Mouse (Mus musculus): Measurements from ENCODE around the gene Tspan14. TPM values are rescaled to one million over a fixed set of nuclear protein-coding genes. Genes with fewer than 3 reads are reported as not detected.

Gene Tspan14
- polyA plus RNA-seq, 1 experiment from 2014 or later, result 71.4 TPM

DNA sequence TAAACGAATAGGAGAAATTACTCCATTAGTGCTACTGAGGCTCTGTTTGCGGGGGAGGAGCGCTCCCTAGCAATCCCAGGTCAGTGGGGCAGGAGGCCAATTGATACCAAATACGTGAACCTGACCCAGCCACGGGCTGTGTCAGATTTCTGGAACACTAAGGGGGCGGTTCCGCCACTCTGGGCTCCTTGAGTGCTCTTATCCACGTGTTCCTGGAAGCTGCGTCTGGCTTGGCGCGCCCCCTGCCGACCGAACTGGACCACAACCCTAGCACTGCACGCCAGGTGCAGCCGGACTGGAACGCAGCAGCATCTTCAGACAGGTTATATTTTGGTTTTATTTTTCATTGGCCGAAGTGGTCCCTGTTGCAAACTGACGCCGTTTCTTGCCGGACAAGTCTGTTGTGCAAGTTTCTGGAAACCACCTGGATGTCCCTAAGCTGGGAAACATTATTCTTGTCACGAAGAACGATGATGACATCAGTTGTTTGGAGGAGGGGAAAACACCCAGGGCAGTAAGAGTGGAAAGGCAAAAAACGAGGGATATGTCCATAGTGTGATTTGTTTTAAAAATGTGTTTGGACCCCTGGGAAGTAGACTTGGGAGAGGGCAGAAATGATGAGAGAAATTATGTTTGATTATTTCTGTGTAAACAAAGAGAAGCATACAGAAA, 71.9 kb downstream of the Tspan14 start:
- H3K36me3 ChIP-seq (ENCODE audit: control insufficient read depth, insufficient read depth, low read length), result no peaks in the 10 kb centered on the region
- H3K4me2 ChIP-seq (ENCODE audit: low read length), result peak overlapping the region; percentile 39
- no peak overlapping the region for H3K9ac ChIP-seq (ENCODE audit: low read length)
- no peaks in the 10 kb centered on the region for H3K9me3 ChIP-seq (ENCODE audit: control insufficient read depth, low read length)
- no peak overlapping the region for H3K4me3 ChIP-seq (ENCODE audit: low read depth, low read length)
- 10% methylated on average over 23 of the region's 23 CpGs for WGBS
- H3K4me1 ChIP-seq (replicated peaks; ENCODE audit: control insufficient read depth, insufficient read depth, low read length), result no peaks in the 10 kb centered on the region
- H3K27ac ChIP-seq (ENCODE audit: low read depth), result no peak overlapping the region
- ATAC-seq (replicated peaks; ENCODE audit: low FRiP score, low TSS enrichment, low read depth) (peak; percentile 81), DNase-seq (ENCODE audit: low spot score) (peak; percentile 92)
- H3K27me3 ChIP-seq (replicated peaks; ENCODE audit: control insufficient read depth, insufficient read depth, low read length), result no peaks in the 10 kb centered on the region

DNA sequence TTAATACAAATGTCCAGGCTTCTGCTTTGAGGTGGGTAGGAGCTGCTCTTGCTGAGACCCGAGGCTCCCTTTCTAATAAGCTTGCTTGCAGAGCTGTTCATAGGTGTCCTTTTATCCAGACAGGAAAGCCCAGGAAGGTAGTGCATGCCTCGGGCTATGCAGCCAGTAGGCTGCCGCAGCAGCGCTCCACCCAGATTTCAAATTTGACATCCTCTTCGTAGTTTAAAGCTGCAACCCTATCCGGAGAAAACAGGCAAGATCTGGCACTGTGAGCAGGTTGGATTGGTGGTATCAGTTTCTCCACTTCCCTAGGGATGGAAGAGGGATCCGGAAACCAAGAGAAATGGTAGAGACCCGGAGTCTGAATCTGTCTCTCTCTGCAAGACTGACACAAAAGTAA, 72.7 kb downstream of the Tspan14 start:
- H3K9me3 ChIP-seq (ENCODE audit: control insufficient read depth, low read length), result no peaks in the 10 kb centered on the region
- no peaks in the 10 kb centered on the region for H3K4me1 ChIP-seq (replicated peaks; ENCODE audit: control insufficient read depth, insufficient read depth, low read length)
- 68% methylated on average over 8 of the region's 8 CpGs for WGBS
- no peak overlapping the region for H3K4me2 ChIP-seq (ENCODE audit: low read length)
- H3K4me3 ChIP-seq (ENCODE audit: low read depth, low read length), result no peak overlapping the region
- DNase-seq (ENCODE audit: low spot score) (peak; percentile 51), ATAC-seq (replicated peaks; ENCODE audit: low FRiP score, low TSS enrichment, low read depth) (no peak)
- no peak overlapping the region for H3K27ac ChIP-seq (ENCODE audit: low read depth)
- H3K27me3 ChIP-seq (replicated peaks; ENCODE audit: control insufficient read depth, insufficient read depth, low read length), result no peaks in the 10 kb centered on the region
- H3K9ac ChIP-seq (ENCODE audit: low read length), result no peak overlapping the region
- H3K36me3 ChIP-seq (ENCODE audit: control insufficient read depth, insufficient read depth, low read length), result no peaks in the 10 kb centered on the region

DNA sequence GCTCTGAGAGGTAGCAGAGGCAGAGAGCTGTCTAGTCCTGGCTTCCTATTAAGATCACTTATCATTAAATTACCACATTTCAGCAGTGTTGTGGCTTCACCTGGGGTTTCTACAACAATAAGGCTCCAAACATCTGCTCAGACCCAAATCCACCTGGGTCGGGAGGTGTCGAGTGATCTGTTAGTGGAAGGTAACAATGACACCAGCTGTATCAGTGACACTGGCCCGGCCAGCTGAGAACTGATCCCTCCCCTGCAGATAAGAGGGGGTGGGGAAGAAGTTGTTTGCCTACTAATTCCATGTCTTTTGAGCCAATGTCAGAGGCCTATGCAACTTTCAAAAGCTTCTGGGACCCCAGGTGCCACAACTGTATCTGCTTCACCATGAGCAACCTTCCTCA, 73.4 kb downstream of the Tspan14 start, which contains the start of gene Sh2d4b:
Sh2d4b (minus strand) TSS at position 71 of the 400 bp plus-strand sequence.
- no peak within 1 kb of the TSS for H3K9ac ChIP-seq (ENCODE audit: low read length)
- 66% methylated on average over 3 of the region's 3 CpGs for WGBS
- no peak within 1 kb of the TSS for H3K4me3 ChIP-seq (ENCODE audit: low read depth, low read length)
- H3K4me2 ChIP-seq (ENCODE audit: low read length), result no peak within 1 kb of the TSS
- no peaks in the 10 kb centered on the region for H3K36me3 ChIP-seq (ENCODE audit: control insufficient read depth, insufficient read depth, low read length)
- H3K9me3 ChIP-seq (ENCODE audit: control insufficient read depth, low read length), result no peaks in the 10 kb centered on the region
- peak; percentile 48 for DNase-seq (ENCODE audit: low spot score)
- ATAC-seq (replicated peaks; ENCODE audit: low FRiP score, low TSS enrichment, low read depth), result no peak
- no peaks in the 10 kb centered on the region for H3K27me3 ChIP-seq (replicated peaks; ENCODE audit: control insufficient read depth, insufficient read depth, low read length)
- H3K4me1 ChIP-seq (replicated peaks; ENCODE audit: control insufficient read depth, insufficient read depth, low read length), result no peaks in the 10 kb centered on the region
- H3K27ac ChIP-seq (ENCODE audit: low read depth), result no peak within 1 kb of the TSS

DNA sequence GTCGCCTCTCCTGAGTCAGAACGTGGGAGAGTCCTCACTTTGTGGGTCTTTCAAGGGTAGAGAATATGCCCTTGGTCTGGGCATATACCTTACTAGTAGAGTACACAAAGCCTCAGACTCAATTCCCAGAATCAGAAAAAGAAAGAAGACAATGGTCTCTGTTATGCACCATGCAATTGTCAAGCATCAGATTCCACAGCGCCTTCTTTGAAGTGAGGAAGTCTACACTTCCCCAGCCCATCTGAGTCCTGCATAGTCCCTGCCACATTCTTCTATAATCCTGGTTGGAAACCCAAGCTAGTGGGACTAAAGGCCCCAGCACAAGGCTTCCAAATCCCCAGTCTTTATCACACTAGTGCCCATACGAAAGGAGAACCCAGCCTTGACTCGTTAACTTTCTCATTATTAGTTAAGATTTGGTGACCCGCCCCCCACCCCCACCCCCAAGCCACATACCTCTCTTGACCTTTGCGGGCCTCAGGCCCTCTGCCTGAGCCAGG, 74.2 kb downstream of the Tspan14 start:
- H3K9ac ChIP-seq (ENCODE audit: low read length), result no peak overlapping the region
- 89% methylated on average over 7 of the region's 7 CpGs for WGBS
- ATAC-seq (replicated peaks; ENCODE audit: low FRiP score, low TSS enrichment, low read depth), result no peak

DNA sequence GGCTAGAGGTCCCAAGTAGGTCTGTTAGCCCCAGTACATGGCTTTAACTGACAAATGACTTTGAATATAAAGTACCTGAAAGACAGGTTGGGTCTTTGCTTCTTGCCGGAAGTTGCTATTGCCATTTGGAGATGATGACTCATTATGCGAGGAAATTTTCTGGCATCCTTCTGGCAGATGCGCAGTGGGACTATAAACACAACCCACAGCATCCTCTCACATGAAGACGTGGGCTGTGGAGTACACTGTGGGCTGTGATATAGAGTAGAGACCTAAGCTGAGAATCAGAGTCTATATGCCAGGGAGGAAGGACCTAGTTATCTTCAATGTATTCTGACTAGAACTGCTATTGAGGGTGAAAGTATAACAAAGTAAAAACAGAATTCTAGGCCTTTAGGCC, 75.1 kb downstream of the Tspan14 start:
- H3K4me3 ChIP-seq (ENCODE audit: low read depth, low read length), result no peak overlapping the region
- H3K27me3 ChIP-seq (replicated peaks; ENCODE audit: control insufficient read depth, insufficient read depth, low read length), result no peaks in the 10 kb centered on the region
- no peak overlapping the region for H3K27ac ChIP-seq (ENCODE audit: low read depth)
- no peak overlapping the region for H3K9ac ChIP-seq (ENCODE audit: low read length)
- ATAC-seq (replicated peaks; ENCODE audit: low FRiP score, low TSS enrichment, low read depth) (no peak), DNase-seq (ENCODE audit: low spot score) (no peak)
- H3K36me3 ChIP-seq (ENCODE audit: control insufficient read depth, insufficient read depth, low read length), result no peaks in the 10 kb centered on the region
- H3K4me1 ChIP-seq (replicated peaks; ENCODE audit: control insufficient read depth, insufficient read depth, low read length), result no peaks in the 10 kb centered on the region
- H3K4me2 ChIP-seq (ENCODE audit: low read length), result no peak overlapping the region
- 88% methylated on average over 4 of the region's 4 CpGs for WGBS
- H3K9me3 ChIP-seq (ENCODE audit: control insufficient read depth, low read length), result no peaks in the 10 kb centered on the region

More for the DNA sequence above, 74.2 kb downstream of the Tspan14 start:
- Histone ChIP-seq H3K4me1 (replicated peaks; ENCODE audit: control insufficient read depth, insufficient read depth, low read length) (no peaks in the 10 kb centered on the region), H3K4me3 (ENCODE audit: low read depth, low read length) (no peak overlapping the region), H3K27me3 (replicated peaks; ENCODE audit: control insufficient read depth, insufficient read depth, low read length) (no peaks in the 10 kb centered on the region), H3K36me3 (ENCODE audit: control insufficient read depth, insufficient read depth, low read length) (no peaks in the 10 kb centered on the region), H3K9me3 (ENCODE audit: control insufficient read depth, low read length) (no peaks in the 10 kb centered on the region), H3K4me2 (ENCODE audit: low read length) (no peak overlapping the region), H3K27ac (ENCODE audit: low read depth) (no peak overlapping the region)
- no peak for DNase-seq (ENCODE audit: low spot score)

DNA sequence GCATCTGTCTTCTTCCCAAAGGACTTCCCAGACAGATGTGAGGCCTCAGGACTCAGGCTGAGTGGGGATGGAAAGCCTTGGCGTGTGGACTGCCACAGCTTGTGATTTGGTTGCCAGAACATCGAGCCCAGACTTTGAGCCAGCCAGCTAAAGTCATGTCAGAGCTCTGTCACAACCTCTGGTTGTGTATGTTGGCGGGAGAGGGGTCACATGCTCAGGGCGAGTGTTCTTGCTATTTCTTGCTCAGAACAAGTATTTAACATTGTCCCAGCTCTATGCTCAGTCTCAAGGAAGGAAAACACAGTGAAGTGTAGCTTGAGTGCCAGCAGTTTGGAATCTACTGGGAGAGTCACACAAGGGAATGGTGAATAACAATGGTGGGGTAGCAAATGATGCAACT, 76.9 kb downstream of the Tspan14 start:
- no peaks in the 10 kb centered on the region for H3K36me3 ChIP-seq (ENCODE audit: control insufficient read depth, insufficient read depth, low read length)
- ATAC-seq (replicated peaks; ENCODE audit: low FRiP score, low TSS enrichment, low read depth) (no peak), DNase-seq (ENCODE audit: low spot score) (no peak)
- H3K9ac ChIP-seq (ENCODE audit: low read length), result no peak overlapping the region
- no peak overlapping the region for H3K4me3 ChIP-seq (ENCODE audit: low read depth, low read length)
- H3K27me3 ChIP-seq (replicated peaks; ENCODE audit: control insufficient read depth, insufficient read depth, low read length), result no peaks in the 10 kb centered on the region
- no peak overlapping the region for H3K4me2 ChIP-seq (ENCODE audit: low read length)
- H3K9me3 ChIP-seq (ENCODE audit: control insufficient read depth, low read length), result no peaks in the 10 kb centered on the region
- 78% methylated on average over 4 of the region's 4 CpGs for WGBS
- H3K4me1 ChIP-seq (replicated peaks; ENCODE audit: control insufficient read depth, insufficient read depth, low read length), result no peaks in the 10 kb centered on the region
- no peak overlapping the region for H3K27ac ChIP-seq (ENCODE audit: low read depth)

DNA sequence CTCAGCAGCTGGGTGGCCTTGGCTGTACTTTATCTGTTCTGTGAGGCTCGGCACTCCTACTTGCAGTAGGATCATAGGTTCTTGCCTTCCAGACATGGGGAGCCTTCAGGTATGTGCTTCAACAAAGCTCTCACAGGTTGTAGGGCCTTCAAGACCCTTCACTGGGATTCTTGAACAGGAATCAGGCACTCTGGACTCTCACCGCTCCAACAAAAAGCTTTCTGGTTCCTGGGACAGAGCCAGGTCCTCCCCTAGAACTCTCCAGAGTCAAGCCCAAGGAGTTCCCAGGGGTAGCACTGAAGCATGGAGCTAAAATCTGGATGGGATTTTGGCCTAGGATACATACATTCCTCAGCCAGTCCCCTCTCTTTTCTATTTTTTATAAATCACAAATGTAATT, 77.4 kb downstream of the Tspan14 start:
- no peaks in the 10 kb centered on the region for H3K36me3 ChIP-seq (ENCODE audit: control insufficient read depth, insufficient read depth, low read length)
- H3K4me3 ChIP-seq (ENCODE audit: low read depth, low read length), result no peak overlapping the region
- H3K27ac ChIP-seq (ENCODE audit: low read depth), result no peak overlapping the region
- H3K27me3 ChIP-seq (replicated peaks; ENCODE audit: control insufficient read depth, insufficient read depth, low read length), result no peaks in the 10 kb centered on the region
- no peak for DNase-seq (ENCODE audit: low spot score)
- WGBS, result 85% methylated on average over 2 of the region's 2 CpGs
- H3K4me2 ChIP-seq (ENCODE audit: low read length), result no peak overlapping the region
- no peak for ATAC-seq (replicated peaks; ENCODE audit: low FRiP score, low TSS enrichment, low read depth)
- no peak overlapping the region for H3K9ac ChIP-seq (ENCODE audit: low read length)
- no peaks in the 10 kb centered on the region for H3K9me3 ChIP-seq (ENCODE audit: control insufficient read depth, low read length)
- no peaks in the 10 kb centered on the region for H3K4me1 ChIP-seq (replicated peaks; ENCODE audit: control insufficient read depth, insufficient read depth, low read length)

DNA sequence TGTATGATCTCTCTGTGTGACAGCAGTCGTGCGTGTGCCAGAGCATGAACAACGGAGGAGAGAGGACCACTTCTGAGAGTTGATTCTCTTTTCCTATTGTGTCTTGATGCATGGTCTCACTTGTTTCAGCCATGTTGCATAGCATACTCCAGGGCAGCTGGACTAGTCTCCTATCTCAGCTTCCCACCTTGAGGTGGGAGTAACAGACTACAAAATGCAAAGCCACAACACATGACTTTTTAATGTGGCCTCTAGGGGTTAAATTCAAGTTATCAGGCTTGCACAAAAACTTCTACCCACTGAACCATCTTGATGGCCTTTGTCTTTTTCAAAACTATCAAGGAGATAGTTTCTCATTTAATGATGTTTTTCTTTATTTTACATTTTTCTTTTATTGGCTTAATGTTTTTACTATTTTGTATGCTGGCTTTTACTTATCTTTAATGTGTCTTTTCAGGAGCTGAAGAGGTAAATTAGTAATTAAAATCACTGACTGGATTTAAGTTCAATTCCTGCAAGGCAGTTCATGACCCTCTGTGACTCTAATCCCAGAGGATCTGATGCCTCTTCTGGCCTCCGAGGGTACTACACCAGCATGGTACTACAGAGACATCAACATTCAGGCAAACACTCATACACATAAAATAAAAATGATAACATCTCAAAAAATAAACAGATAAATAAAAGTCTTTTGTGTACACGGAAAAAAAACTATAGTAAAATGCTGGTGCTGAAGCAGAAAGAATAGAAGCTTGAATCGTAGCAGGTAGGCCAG, 80.0 kb downstream of the Tspan14 start:
- Histone ChIP-seq H3K27me3 (replicated peaks; ENCODE audit: control insufficient read depth, insufficient read depth, low read length) (no peaks in the 10 kb centered on the region), H3K4me3 (ENCODE audit: low read depth, low read length) (no peak overlapping the region), H3K27ac (ENCODE audit: low read depth) (no peak overlapping the region), H3K9me3 (ENCODE audit: control insufficient read depth, low read length) (no peaks in the 10 kb centered on the region), H3K9ac (ENCODE audit: low read length) (no peak overlapping the region), H3K4me1 (replicated peaks; ENCODE audit: control insufficient read depth, insufficient read depth, low read length) (no peaks in the 10 kb centered on the region), H3K36me3 (ENCODE audit: control insufficient read depth, insufficient read depth, low read length) (no peaks in the 10 kb centered on the region), H3K4me2 (ENCODE audit: low read length) (no peak overlapping the region)
- ATAC-seq (replicated peaks; ENCODE audit: low FRiP score, low TSS enrichment, low read depth) (no peak), DNase-seq (ENCODE audit: low spot score) (peak; percentile 50)
- 82% methylated on average over 6 of the region's 6 CpGs for WGBS

Measured in intestine, embryonic 14.5 days (tissue).